Comparison of ENCODE assay signal across 8 mouse cellular contexts in the genomic region with DNA sequence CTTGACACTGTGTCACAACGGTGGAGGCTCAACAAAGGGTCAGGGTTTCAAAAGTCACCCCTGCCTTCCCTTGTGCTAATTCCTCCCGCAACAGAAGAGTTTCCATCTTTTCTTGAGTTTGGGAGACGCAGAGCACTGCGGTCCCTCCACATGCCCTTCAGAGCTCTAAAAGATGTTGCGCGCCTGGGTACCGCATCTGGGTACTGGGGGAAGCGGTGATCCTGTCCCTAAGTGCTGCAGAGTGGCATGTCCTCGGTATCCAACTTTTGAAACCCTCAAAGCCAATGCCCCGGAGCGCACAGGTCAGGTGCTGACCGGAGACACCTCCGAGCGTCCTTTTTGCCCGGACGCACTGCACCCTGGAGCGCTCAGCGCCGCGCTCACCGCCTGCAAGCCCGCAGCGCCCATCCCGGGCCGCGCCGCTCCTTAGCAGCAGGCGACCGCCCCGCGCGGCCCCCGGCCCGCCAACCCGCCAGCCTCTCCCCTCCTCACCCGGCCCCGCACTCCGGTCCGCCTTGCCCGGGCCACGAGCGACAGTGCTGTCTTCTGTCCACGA. TPM values are rescaled to one million over a fixed set of nuclear protein-coding genes. Genes with fewer than 3 reads are reported as not detected.
DNase-seq lines count a peak whose midpoint lies in the region; ATAC-seq and TF ChIP-seq lines count a peak whose summit lies in the region.

No protein-coding gene starts in this region.

- H3K4me1 ChIP-seq in erythroblast, embryonic 14.5 days (ENCODE audit: control insufficient read depth), result no peaks in the 10 kb centered on the region
- H3K4me1 ChIP-seq in kidney, adult 2 months (ENCODE audit: control insufficient read depth, insufficient read depth, low read length), result peaks cover 17% of the 10 kb centered on the region; the same call in 1 of the 2 replicates
- peaks cover 8% of the 10 kb centered on the region for H3K4me1 ChIP-seq in midbrain, embryonic 13.5 days (replicated peaks)

- DNase-seq in thymus, postnatal 25 days, result peak; percentile 14
- no peak for DNase-seq in thymus, postnatal 4 days
- DNase-seq in kidney, adult 2 months, result peak; percentile 58
- DNase-seq in urinary bladder, postnatal 4 days (ENCODE audit: low spot score in 2 of 2), result no peak
- DNase-seq in ovary, adult 18-20 months (ENCODE audit: low spot score), result no peak

- no peaks in the 10 kb centered on the region for H3K36me3 ChIP-seq in erythroblast, embryonic 14.5 days (ENCODE audit: control insufficient read depth)
- no peaks in the 10 kb centered on the region for H3K36me3 ChIP-seq in kidney, adult 2 months (ENCODE audit: control insufficient read depth, insufficient read depth, low read length)
- no peaks in the 10 kb centered on the region for H3K36me3 ChIP-seq in midbrain, embryonic 13.5 days

- TF ChIP-seq CTCF in kidney, adult 2 months (conservative IDR thresholded peaks at IDR 0.05; ENCODE audit: insufficient read depth, insufficient read length, low read depth, low read length), result no peak

- peak overlapping the region; percentile 77 for H3K27ac ChIP-seq in kidney, adult 2 months (ENCODE audit: insufficient read depth, low read depth, low read length)
- no peak overlapping the region for H3K27ac ChIP-seq in midbrain, embryonic 13.5 days

- H3K9ac ChIP-seq in midbrain, embryonic 13.5 days (replicated peaks), result peak overlapping the region; percentile 71

- H3K4me2 ChIP-seq in midbrain, embryonic 13.5 days (replicated peaks), result peak overlapping the region; percentile 94

- H3K9me3 ChIP-seq in erythroblast, embryonic 14.5 days (ENCODE audit: control insufficient read depth, low read length), result no peaks in the 10 kb centered on the region
- H3K9me3 ChIP-seq in midbrain, embryonic 13.5 days, result no peaks in the 10 kb centered on the region

- TF ChIP-seq POLR2A in kidney, adult 2 months (IDR thresholded peaks at IDR 0.05; ENCODE audit: low read depth, low read length), result no peak

- peak overlapping the region; percentile 28 for H3K4me3 ChIP-seq in erythroblast, embryonic 14.5 days (replicated peaks)
- H3K4me3 ChIP-seq in kidney, adult 2 months (ENCODE audit: insufficient read depth, low read depth, low read length), result peak overlapping the region; percentile 93
- peak overlapping the region; percentile 76 for H3K4me3 ChIP-seq in midbrain, embryonic 13.5 days (replicated peaks)

- no peak for ATAC-seq in erythroblast, adult 5-6 weeks (replicated peaks; ENCODE audit: low FRiP score, poor library complexity, severe bottlenecking)
- ATAC-seq in midbrain, embryonic 13.5 days, result peak; percentile 70; the same call in 1 of the 2 replicates

- peaks cover 31% of the 10 kb centered on the region for H3K27me3 ChIP-seq in erythroblast, embryonic 14.5 days (ENCODE audit: control insufficient read depth)
- H3K27me3 ChIP-seq in kidney, adult 2 months (replicated peaks; ENCODE audit: control insufficient read depth, insufficient read depth, low read length), result no peaks in the 10 kb centered on the region
- peaks cover 5% of the 10 kb centered on the region; the same call in 1 of the 2 replicates for H3K27me3 ChIP-seq in midbrain, embryonic 13.5 days

- WGBS in kidney, adult 2 months, result 2% methylated on average over 42 of the region's 43 CpGs
- under 1% methylated on average over 43 of the region's 43 CpGs for WGBS in midbrain, embryonic 13.5 days

RNA-seq across cellular contexts. Expression of a gene that starts 0.8 kb away (rescaled TPM):
- polyA plus RNA-seq in erythroblast, embryonic 14.5 days (2012), result not detected in 2 replicates
- 0.77 and 1.7 TPM in 2 replicates for total RNA-seq in erythroblast, adult 5-6 weeks (2015; ENCODE audit: low replicate concordance)
- total RNA-seq in erythroblast, adult 5-6 weeks (2017; ENCODE audit: low replicate concordance), result 0.60 and 0.84 TPM in 2 replicates
- 3.1 and 3.3 TPM in 2 replicates for polyA plus RNA-seq in kidney, adult 2 months (2012; rRNA removed)
- 2.9 and 3.0 TPM in 2 replicates for polyA plus RNA-seq in midbrain, embryonic 13.5 days (2015; fragmentation: Nextera tagmentation; extraction: Ambion mirVana)

Comparison
In these comparisons a context has a peak if more than half of its experiments do, and no peak if none do; other contexts are left out.
1. DNase-seq: peak in thymus, postnatal 25 days (single experiment) and kidney, adult 2 months (single experiment); none in thymus, postnatal 4 days (single experiment), urinary bladder, postnatal 4 days (0 of 2) and ovary, adult 18-20 months (single experiment).
2. H3K4me3 ChIP-seq: peak in every context shown above with its lines; median percentile 93 in kidney, adult 2 months; 76 in midbrain, embryonic 13.5 days; 28 in erythroblast, embryonic 14.5 days.